Mouse (Mus musculus): Measurements from ENCODE around the gene Fam45a.
A peak's percentile ranks its signal among the peaks of the same experiment; 100 is the strongest.

GRCm38 (mm10) chr19:60790551-60791161 lies 20.7 kb upstream of the Fam45a start, which contains the start of gene Eif3a:
- TF ChIP-seq CTCF (IDR thresholded peaks at IDR 0.05; ENCODE audit: borderline replicate concordance, extremely low read depth, insufficient read depth, insufficient read length) (no peak), POLR2A (IDR thresholded peaks at IDR 0.05; ENCODE audit: borderline replicate concordance, extremely low read depth, insufficient read depth, insufficient read length, poor library complexity, severe bottlenecking) (peak; percentile 99)
